Mouse (Mus musculus): ENCODE results near the gene St7.

DNA sequence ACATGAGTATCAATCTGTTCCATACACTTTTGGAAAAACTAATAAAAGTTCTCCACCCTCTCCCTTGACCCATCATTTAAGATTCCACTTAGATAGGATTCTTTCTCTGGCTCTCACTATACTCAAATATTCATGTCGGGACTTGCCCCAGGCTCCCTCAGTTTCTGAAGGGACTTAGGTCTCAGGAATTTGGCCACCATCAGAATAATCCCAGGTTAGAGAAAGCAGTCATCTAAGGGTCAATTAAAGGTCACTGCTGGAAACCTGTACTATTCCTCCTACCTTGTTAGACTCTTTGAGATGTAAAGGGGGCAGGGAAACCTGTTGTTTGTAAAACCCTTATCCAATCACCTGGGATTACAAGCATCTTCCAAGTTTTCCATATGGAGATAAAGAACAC lies 284.4 kb downstream of the St7 start:
- TF ChIP-seq CTCF (IDR thresholded peaks at IDR 0.05; ENCODE audit: low read depth): no peak
- no peak for TF ChIP-seq EP300 (IDR thresholded peaks at IDR 0.05; ENCODE audit: low read depth)

Data from heart, postnatal 0 days (tissue).